Mouse (Mus musculus) right cerebral cortex, postnatal 36 days (tissue): ENCODE measurements around the gene Clic1.
A peak's percentile ranks its signal among the peaks of the same experiment; 100 is the strongest.

Experiments used
- DNase-seq, 2 experiments: peaks; one replicate each; pipeline ENCODE4 v3.0.0; 2022; ENCODE audit warnings: low spot score in 2 of 2, mixed read lengths in 1 of 2

The Clic1 gene

GRCm38 (mm10) chr17:35044904-35045806 lies 4.6 kb upstream of the Clic1 start:
- DNase-seq, result no peak

GRCm38 (mm10) chr17:35045807-35046680 lies 3.7 kb upstream of the Clic1 start:
- no peak for DNase-seq

GRCm38 (mm10) chr17:35046681-35047455 lies 2.9 kb upstream of the Clic1 start, which contains the start of gene Msh5:
Msh5 (minus strand) TSS chr17:35046745.
- peak; percentile 88 to 93 for DNase-seq

- DNase-seq, result no peak
Measured at GRCm38 (mm10) chr17:35047688-35048087, 2.1 kb upstream of the Clic1 start.

- DNase-seq, result no peak
Measured at GRCm38 (mm10) chr17:35048149-35048931, 1.4 kb upstream of the Clic1 start.

GRCm38 (mm10) chr17:35048932-35049440 lies 780 bp upstream of the Clic1 start:
- DNase-seq, result no peak

- no peak for DNase-seq
Measured at GRCm38 (mm10) chr17:35050126-35050750, 472 bp downstream of the Clic1 start.

GRCm38 (mm10) chr17:35051156-35052086 lies 1.7 kb downstream of the Clic1 start:
- no peak for DNase-seq

- no peak for DNase-seq
Measured at GRCm38 (mm10) chr17:35052271-35052798, 2.6 kb downstream of the Clic1 start.

GRCm38 (mm10) chr17:35055691-35056495 lies 6.1 kb downstream of the Clic1 start:
- DNase-seq, result no peak

GRCm38 (mm10) chr17:35057090-35057489 lies 7.3 kb downstream of the Clic1 start:
- no peak for DNase-seq

- no peak for DNase-seq
Measured at GRCm38 (mm10) chr17:35058316-35058715, 8.6 kb downstream of the Clic1 start.

- peak; percentile 45 to 49 for DNase-seq
Measured at GRCm38 (mm10) chr17:35058911-35059892, 9.4 kb downstream of the Clic1 start, which contains the start of gene Ddah2. Ddah2 (plus strand) TSS chr17:35059035.

GRCm38 (mm10) chr17:35060071-35060470 lies 10.3 kb downstream of the Clic1 start:
- no peak for DNase-seq

- DNase-seq, result no peak
Measured at GRCm38 (mm10) chr17:35060737-35061297, 11.1 kb downstream of the Clic1 start.

GRCm38 (mm10) chr17:35061299-35061698 lies 11.5 kb downstream of the Clic1 start:
- DNase-seq, result no peak
